Mouse (Mus musculus): Measurements from ENCODE around the gene Lrp8. TPM values are rescaled to one million over a fixed set of nuclear protein-coding genes. Genes with fewer than 3 reads are reported as not detected.

Gene Lrp8
- total and polyA plus RNA-seq, 3 experiments = 6.4 to 21.1 (median 14.2) TPM

DNA sequence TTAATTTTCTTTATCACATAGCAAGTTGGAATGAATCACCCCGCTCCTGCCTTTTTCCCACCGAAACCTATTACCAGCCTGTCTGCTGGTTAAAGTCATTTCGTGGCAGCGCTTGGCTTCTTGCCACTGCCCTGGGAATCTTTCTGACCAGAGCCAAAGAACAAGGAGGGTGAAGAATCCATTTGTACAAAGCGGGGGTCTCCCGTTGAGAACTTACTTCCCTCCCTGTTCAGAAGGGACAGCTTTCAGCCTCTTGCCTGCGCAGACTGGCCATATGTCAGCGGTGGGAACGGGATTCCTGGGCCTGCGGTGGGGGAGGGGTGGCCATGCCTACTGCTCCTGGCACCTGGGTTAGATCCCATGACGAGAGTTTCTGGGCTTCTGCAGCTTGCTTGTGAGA, 21.4 kb downstream of the Lrp8 start:
- H3K79me2 ChIP-seq (replicated peaks; ENCODE audit: control insufficient read depth, extremely low read depth, insufficient read depth, poor library complexity, severe bottlenecking) = no peaks in the 10 kb centered on the region
- H3K4me3 ChIP-seq (replicated peaks in 1 of 3; ENCODE audit: low read depth in 2 of 3, low read length in 2 of 3, poor library complexity in 1 of 3) = no peak overlapping the region
- dilution Hi-C loops (cut with MboI; ENCODE audit: extremely low pct_ligation_motif_present, extremely low pct_unique_long_range_greater_than_20kb, low sequenced_read_pairs) (no loop called here), in situ Hi-C loops (cut with MboI; ENCODE audit: low pct_ligation_motif_present, low pct_unique_long_range_greater_than_20kb, low sequenced_read_pairs) (no loop called here)
- H3K9ac ChIP-seq (ENCODE audit: insufficient read depth, low read depth) = no peak overlapping the region
- TF ChIP-seq ZNF384 (IDR thresholded peaks at IDR 0.05; ENCODE audit: low read depth, low read length) = no peak
- no peak for TF ChIP-seq CHD1 (IDR thresholded peaks at IDR 0.05; ENCODE audit: low read depth, low read length)
- no peak for TF ChIP-seq BHLHE40 (IDR thresholded peaks at IDR 0.05; ENCODE audit: low read depth, low read length)
- no peak for TF ChIP-seq E2F4 (IDR thresholded peaks at IDR 0.05; ENCODE audit: insufficient replicate concordance, low read depth, low read length)
- TF ChIP-seq ZKSCAN1 (IDR thresholded peaks at IDR 0.05; ENCODE audit: borderline replicate concordance, low read depth, low read length) = no peak
- no peak for TF ChIP-seq CHD2 (IDR thresholded peaks at IDR 0.05; ENCODE audit: low read length)
- TF ChIP-seq USF2 (conservative IDR thresholded peaks at IDR 0.05; ENCODE audit: low read depth, low read length) = no peak
- TF ChIP-seq CTCF (conservative IDR thresholded peaks at IDR 0.05 in 1 of 2, IDR thresholded peaks at IDR 0.05 in 1 of 2; ENCODE audit: low read depth in 2 of 2, low read length in 2 of 2) = no peak
- TF ChIP-seq MAFK (IDR thresholded peaks at IDR 0.05; ENCODE audit: insufficient replicate concordance, low read length) = no peak
- H3K27ac ChIP-seq (ENCODE audit: insufficient read depth, low read depth) = no peak overlapping the region
- no peaks in the 10 kb centered on the region for H3K9me3 ChIP-seq (replicated peaks; ENCODE audit: low read length)
- peaks cover 0 to 76% of the 10 kb centered on the region in 2 experiments for H3K36me3 ChIP-seq (replicated peaks in 1 of 2; ENCODE audit: control insufficient read depth in 1 of 2, insufficient read depth in 1 of 2, low read length in 1 of 2)
- H3K27me3 ChIP-seq (replicated peaks) = no peaks in the 10 kb centered on the region
- H3K4me2 ChIP-seq (ENCODE audit: insufficient read depth, low read depth, poor library complexity, severe bottlenecking) = no peak overlapping the region
- no peak for DNase-seq (ENCODE audit: extremely low read depth)
- H3K4me1 ChIP-seq (ENCODE audit: control insufficient read depth in 1 of 2, insufficient read depth in 2 of 2) = peaks cover 13 to 31% of the 10 kb centered on the region in 2 experiments

DNA sequence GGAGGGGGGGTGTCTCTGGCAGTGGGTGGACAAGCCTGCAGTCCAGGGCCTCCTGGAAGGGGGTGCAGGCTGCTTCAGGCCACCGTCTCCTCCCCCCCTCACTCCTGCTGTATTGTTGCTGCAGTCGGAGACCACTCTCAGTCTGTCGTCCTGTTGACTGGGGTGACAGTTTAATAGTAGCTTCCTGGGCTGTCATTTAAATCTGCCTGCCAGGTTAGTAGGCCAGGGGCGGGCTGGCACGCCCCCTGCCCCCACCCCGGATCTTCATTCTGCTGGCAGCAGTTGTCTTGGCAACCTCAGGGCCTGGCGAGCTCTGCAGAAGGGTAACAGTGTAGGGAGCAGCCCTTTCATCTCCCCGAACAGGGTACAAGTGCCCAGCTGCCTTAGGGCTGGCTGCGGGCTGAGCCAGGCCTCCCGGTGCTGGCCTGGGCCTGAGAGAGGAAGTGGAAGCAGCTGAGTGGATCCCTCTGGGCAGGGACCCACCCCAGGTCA, 26.7 kb downstream of the Lrp8 start:
- dilution Hi-C loops (cut with MboI; ENCODE audit: extremely low pct_ligation_motif_present, extremely low pct_unique_long_range_greater_than_20kb, low sequenced_read_pairs) = no loop called here
- H3K27ac ChIP-seq (ENCODE audit: insufficient read depth, low read depth) = no peak overlapping the region

More for the DNA sequence above, 26.7 kb downstream of the Lrp8 start:
- Histone ChIP-seq H3K36me3 (replicated peaks in 1 of 2; ENCODE audit: control insufficient read depth in 1 of 2, insufficient read depth in 1 of 2, low read length in 1 of 2) (peaks cover 0 to 86% of the 10 kb centered on the region in 2 experiments), H3K4me2 (ENCODE audit: insufficient read depth, low read depth, poor library complexity, severe bottlenecking) (no peak overlapping the region), H3K9ac (ENCODE audit: insufficient read depth, low read depth) (no peak overlapping the region), H3K27me3 (replicated peaks) (no peaks in the 10 kb centered on the region), H3K4me1 (ENCODE audit: control insufficient read depth in 1 of 2, insufficient read depth in 2 of 2) (peaks cover 0 to 25% of the 10 kb centered on the region in 2 experiments; a peak in 2 of 4 replicates), H3K79me2 (replicated peaks; ENCODE audit: control insufficient read depth, extremely low read depth, insufficient read depth, poor library complexity, severe bottlenecking) (no peaks in the 10 kb centered on the region), H3K9me3 (replicated peaks; ENCODE audit: low read length) (no peaks in the 10 kb centered on the region), H3K4me3 (replicated peaks in 1 of 3; ENCODE audit: low read depth in 2 of 3, low read length in 2 of 3, poor library complexity in 1 of 3) (no peak overlapping the region)
- DNase-seq (ENCODE audit: extremely low read depth) = no peak
- no peak for TF ChIP-seq ZKSCAN1 (IDR thresholded peaks at IDR 0.05; ENCODE audit: borderline replicate concordance, low read depth, low read length)
- TF ChIP-seq EP300 (IDR thresholded peaks at IDR 0.05; ENCODE audit: low read length) = no peak
- TF ChIP-seq ZNF384 (IDR thresholded peaks at IDR 0.05; ENCODE audit: low read depth, low read length) = no peak
- TF ChIP-seq IRF4 (IDR thresholded peaks at IDR 0.05; ENCODE audit: low read depth, low read length) = no peak
- TF ChIP-seq RAD21 (IDR thresholded peaks at IDR 0.05; ENCODE audit: low read depth, low read length) = no peak
- TF ChIP-seq NELFE (IDR thresholded peaks at IDR 0.05; ENCODE audit: low read depth, low read length) = no peak
- TF ChIP-seq E2F4 (IDR thresholded peaks at IDR 0.05; ENCODE audit: insufficient replicate concordance, low read depth, low read length) = no peak
- TF ChIP-seq POLR2A (IDR thresholded peaks at IDR 0.05; ENCODE audit: low read depth, low read length) = no peak
- no peak for TF ChIP-seq CHD2 (IDR thresholded peaks at IDR 0.05; ENCODE audit: low read length)
- no peak for TF ChIP-seq UBTF (IDR thresholded peaks at IDR 0.05; ENCODE audit: low read depth, low read length)
- TF ChIP-seq ZMIZ1 (IDR thresholded peaks at IDR 0.05; ENCODE audit: low read depth, low read length) = no peak
- TF ChIP-seq KAT2A (IDR thresholded peaks at IDR 0.05; ENCODE audit: insufficient replicate concordance, low read length) = no peak
- no peak for TF ChIP-seq MAFK (IDR thresholded peaks at IDR 0.05; ENCODE audit: insufficient replicate concordance, low read length)
- no peak for TF ChIP-seq HCFC1 (IDR thresholded peaks at IDR 0.05; ENCODE audit: low read depth, low read length)
- TF ChIP-seq ETS1 (conservative IDR thresholded peaks at IDR 0.05; ENCODE audit: low read depth, low read length) = no peak
- TF ChIP-seq GABPA (IDR thresholded peaks at IDR 0.05; ENCODE audit: insufficient replicate concordance, low read depth, low read length) = no peak
- TF ChIP-seq ELF1 (IDR thresholded peaks at IDR 0.05; ENCODE audit: low read depth, low read length) = no peak
- no peak for TF ChIP-seq SMC3 (IDR thresholded peaks at IDR 0.05; ENCODE audit: low read depth, low read length)
- in situ Hi-C loops (cut with MboI; ENCODE audit: low pct_ligation_motif_present, low pct_unique_long_range_greater_than_20kb, low sequenced_read_pairs) = loop anchor here (25.0 kb wide), 1 partner anchor 416 kb away; no protein-coding TSS in a partner anchor
